Mouse (Mus musculus) hindbrain, embryonic 15.5 days (tissue): ENCODE measurements around the gene Serinc2. TPM values are rescaled to one million over a fixed set of nuclear protein-coding genes. Genes with fewer than 3 reads are reported as not detected.

Source experiments
- ATAC-seq: fragments of 200-750 bp; cut with Nextera tagmentation; 2 replicates; pipeline ENCODE4 v1.8.0; 2017; ENCODE audit warnings: low read depth, moderate number of reproducible peaks, moderate TSS enrichment; ENCODE audit not compliant: low FRiP score
- H3K27ac ChIP-seq: fragments of 300-500 bp; sonication (generic); replicated peaks from 2 replicates; pipeline ENCODE4 v1.5.1; 2015; ENCODE audit warnings: mild to moderate bottlenecking, inconsistent platforms
- H3K27me3 ChIP-seq: fragments of 300-500 bp; sonication (generic); 2 replicates; pipeline ENCODE4 v1.6.1; 2015; ENCODE audit warnings: control low read depth, inconsistent platforms
- H3K36me3 ChIP-seq: fragments of 300-500 bp; sonication (generic); 2 replicates; pipeline ENCODE4 v1.6.1; 2015; ENCODE audit warnings: control low read depth, inconsistent platforms
- H3K4me1 ChIP-seq: fragments of 300-500 bp; sonication (generic); replicated peaks from 2 replicates; pipeline ENCODE4 v1.6.1; 2015; ENCODE audit warnings: control low read depth, inconsistent platforms
- H3K4me2 ChIP-seq: fragments of 300-500 bp; sonication (generic); 2 replicates; pipeline ENCODE4 v1.6.1; 2015; ENCODE audit warnings: moderate library complexity, mild to moderate bottlenecking, inconsistent platforms
- H3K4me3 ChIP-seq: fragments of 300-500 bp; sonication (generic); 2 replicates; pipeline ENCODE4 v1.5.1; 2015; ENCODE audit warnings: mild to moderate bottlenecking, inconsistent platforms
- H3K9ac ChIP-seq: fragments of 300-500 bp; sonication (generic); 2 replicates; pipeline ENCODE4 v1.6.1; 2015; ENCODE audit warnings: inconsistent platforms
- H3K9me3 ChIP-seq: fragments of 300-500 bp; sonication (generic); 2 replicates; pipeline ENCODE4 v1.6.1; 2016; ENCODE audit warnings: control low read depth, inconsistent platforms
- WGBS: fragments of 180-500 bp; shearing (Covaris S2); methylation state at CpG from one replicate; pipeline ENCODE4 v1.1.7; 2015; 5-methylcytosine and 5-hydroxymethylcytosine counted together
- polyA plus RNA-seq: library from polyadenylated mRNA; unstranded; fragments of >200 nt; fragmentation: Nextera tagmentation; extraction: Ambion mirVana; gene quantifications from 2 replicates; pipeline ENCODE4 v1.2.1, GENCODE M21; 2015

The Serinc2 gene
- polyA plus RNA-seq, 1 experiment from 2014 or later, result 36.3 TPM

DNA sequence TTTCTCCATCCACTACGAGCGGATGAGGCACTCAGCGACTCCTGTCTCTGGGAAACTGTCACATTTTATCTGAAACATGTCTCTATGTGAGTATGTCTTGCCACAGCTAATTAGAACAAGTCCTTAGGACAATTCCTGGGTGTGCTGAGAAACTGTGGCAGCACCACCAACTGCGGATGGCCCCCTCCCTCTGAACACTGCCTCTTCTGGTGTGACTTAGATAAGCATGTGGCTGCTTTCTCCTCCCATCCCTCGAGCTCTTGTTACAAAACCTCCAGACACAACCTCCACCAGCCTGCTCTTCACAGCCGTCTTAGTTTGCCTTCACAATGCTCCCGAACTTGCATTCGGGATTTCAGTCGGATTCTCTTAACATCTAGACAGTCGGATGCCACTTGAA is 65.1 kb downstream of the Serinc2 start:
- Histone ChIP-seq H3K9ac (no peak overlapping the region), H3K27me3 (no peaks in the 10 kb centered on the region), H3K36me3 (no peaks in the 10 kb centered on the region), H3K4me1 (no peaks in the 10 kb centered on the region), H3K4me2 (no peak overlapping the region), H3K27ac (no peak overlapping the region), H3K9me3 (no peaks in the 10 kb centered on the region), H3K4me3 (no peak overlapping the region)
- WGBS, result 83% methylated on average over 10 of the region's 10 CpGs
- no peak for ATAC-seq

DNA sequence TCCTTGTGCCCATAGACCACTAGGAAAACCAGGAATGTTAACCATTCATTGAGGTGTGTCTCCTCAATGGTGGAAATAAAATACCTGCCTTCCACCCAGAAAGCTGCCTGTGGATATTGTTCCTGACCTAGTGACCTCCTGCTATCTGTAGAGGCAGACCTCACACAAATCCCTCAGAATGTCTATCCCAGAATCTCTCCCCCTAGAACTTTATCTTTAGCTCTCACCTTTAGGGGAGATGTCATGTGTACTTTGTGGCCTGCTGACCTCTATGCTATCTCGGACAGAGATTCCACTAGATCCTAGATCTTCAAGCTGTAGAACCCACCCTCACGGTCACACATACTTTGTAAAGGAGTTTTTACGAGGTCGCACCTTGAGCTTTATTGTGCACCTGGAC is 65.8 kb downstream of the Serinc2 start:
- ATAC-seq, result no peak
- WGBS, result 92% methylated on average over 4 of the region's 4 CpGs
- no peak overlapping the region for H3K9ac ChIP-seq

DNA sequence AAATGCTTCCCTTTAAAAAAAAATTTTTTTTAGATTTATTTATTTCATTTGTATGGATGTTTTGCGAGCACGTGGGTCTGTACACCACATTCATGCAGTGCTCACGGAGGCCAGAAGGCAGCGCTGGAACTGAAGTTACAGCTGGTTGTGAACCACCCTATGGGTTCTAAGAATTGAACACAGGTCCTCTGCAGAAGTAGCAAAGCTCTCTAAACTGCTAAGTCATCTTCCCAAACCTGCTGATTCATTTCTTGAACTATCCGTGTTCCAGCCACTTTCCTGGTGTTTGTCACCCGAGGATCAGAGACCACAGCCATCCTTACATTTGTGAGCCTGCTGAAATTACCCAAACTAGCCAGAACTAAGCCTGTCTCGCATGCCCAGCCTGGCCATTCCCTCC is 66.6 kb downstream of the Serinc2 start:
- Histone ChIP-seq H3K4me1 (no peaks in the 10 kb centered on the region), H3K27me3 (no peaks in the 10 kb centered on the region), H3K9ac (no peak overlapping the region), H3K4me3 (no peak overlapping the region), H3K9me3 (no peaks in the 10 kb centered on the region), H3K4me2 (no peak overlapping the region), H3K27ac (no peak overlapping the region), H3K36me3 (no peaks in the 10 kb centered on the region)
- WGBS, result 83% methylated on average over 7 of the region's 7 CpGs
- no peak for ATAC-seq

More for the DNA sequence above, 65.8 kb downstream of the Serinc2 start:
- Histone ChIP-seq H3K4me1 (no peaks in the 10 kb centered on the region), H3K9me3 (no peaks in the 10 kb centered on the region), H3K4me2 (no peak overlapping the region), H3K36me3 (no peaks in the 10 kb centered on the region), H3K27ac (no peak overlapping the region), H3K4me3 (no peak overlapping the region), H3K27me3 (no peaks in the 10 kb centered on the region)

DNA sequence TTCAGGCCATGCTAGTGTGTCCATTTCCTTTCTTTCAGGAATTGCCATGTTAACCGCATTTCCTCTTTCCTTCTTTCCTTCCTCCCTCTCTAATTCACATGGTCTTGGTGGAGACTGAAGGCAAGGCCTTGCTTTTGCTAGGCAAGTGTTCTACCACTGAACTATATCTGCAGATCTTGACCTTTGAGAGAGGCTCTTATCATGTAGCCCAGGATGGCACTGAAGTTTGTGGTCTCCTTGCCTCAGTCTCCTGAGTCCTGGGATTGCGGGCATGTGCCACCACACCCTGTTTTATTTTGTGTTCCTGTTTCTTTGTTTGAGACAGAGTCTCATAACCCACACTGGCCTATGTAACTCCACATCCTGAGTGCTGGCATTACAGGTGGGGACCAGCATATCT is 67.1 kb downstream of the Serinc2 start:
- no peaks in the 10 kb centered on the region for H3K4me1 ChIP-seq

More for the DNA sequence above, 67.1 kb downstream of the Serinc2 start:
- no peak for ATAC-seq
- Histone ChIP-seq H3K36me3 (no peaks in the 10 kb centered on the region), H3K4me3 (no peak overlapping the region), H3K9me3 (no peaks in the 10 kb centered on the region), H3K9ac (no peak overlapping the region), H3K27ac (no peak overlapping the region), H3K4me2 (no peak overlapping the region), H3K27me3 (no peaks in the 10 kb centered on the region)
- 93% methylated on average over 2 of the region's 2 CpGs for WGBS

Other genes starting within 250 kb of the Serinc2 start
- gene Col16a1, start 231.4 kb downstream of the Serinc2 start, polyA plus RNA-seq, result 13.4 and 13.9 TPM in 2 replicates
- gene Pef1, start 176.6 kb downstream of the Serinc2 start, polyA plus RNA-seq, result 67.5 and 69.1 TPM in 2 replicates
- gene Hcrtr1, start 139.8 kb downstream of the Serinc2 start, polyA plus RNA-seq, result 3.4 and 5.1 TPM in 2 replicates
- 8.2 TPM in 2 replicates for gene Tinagl1, start 104.1 kb downstream of the Serinc2 start, polyA plus RNA-seq
- 1.1 and 1.3 TPM in 2 replicates for gene Gm853, start 56.8 kb downstream of the Serinc2 start, polyA plus RNA-seq
- 265 and 266 TPM in 2 replicates for gene Fabp3, start 29.4 kb upstream of the Serinc2 start, polyA plus RNA-seq
- gene Gm10570, start 29.5 kb upstream of the Serinc2 start, polyA plus RNA-seq, result 1.9 TPM in 2 replicates
- gene Zcchc17, start 80.7 kb upstream of the Serinc2 start, polyA plus RNA-seq, result 84.2 and 85.5 TPM in 2 replicates
- 95.3 and 98.3 TPM in 2 replicates for gene Snrnp40, start 80.9 kb upstream of the Serinc2 start, polyA plus RNA-seq